Mouse (Mus musculus): ENCODE measurements at regions not wholly inside any gene's neighbourhood (a gene's known extent, or its start where the extent isn't known, plus 50 kb on each side); places are given as distances from the start of the nearest gene placed in this dataset.

- no peak for TF ChIP-seq POLR2A (IDR thresholded peaks at IDR 0.05; ENCODE audit: low read depth, low read length)
- no peak for TF ChIP-seq CTCF (IDR thresholded peaks at IDR 0.05; ENCODE audit: extremely low read depth, insufficient read length, insufficient replicate concordance, low read depth, low read length)
Measured at GRCm38 (mm10) chr1:152260950-152261349, 125.5 kb downstream of the Tsen15 start.

Data from small intestine, adult 2 months (tissue).